Mouse (Mus musculus): ENCODE measurements around the gene Pcnx2.

DNA sequence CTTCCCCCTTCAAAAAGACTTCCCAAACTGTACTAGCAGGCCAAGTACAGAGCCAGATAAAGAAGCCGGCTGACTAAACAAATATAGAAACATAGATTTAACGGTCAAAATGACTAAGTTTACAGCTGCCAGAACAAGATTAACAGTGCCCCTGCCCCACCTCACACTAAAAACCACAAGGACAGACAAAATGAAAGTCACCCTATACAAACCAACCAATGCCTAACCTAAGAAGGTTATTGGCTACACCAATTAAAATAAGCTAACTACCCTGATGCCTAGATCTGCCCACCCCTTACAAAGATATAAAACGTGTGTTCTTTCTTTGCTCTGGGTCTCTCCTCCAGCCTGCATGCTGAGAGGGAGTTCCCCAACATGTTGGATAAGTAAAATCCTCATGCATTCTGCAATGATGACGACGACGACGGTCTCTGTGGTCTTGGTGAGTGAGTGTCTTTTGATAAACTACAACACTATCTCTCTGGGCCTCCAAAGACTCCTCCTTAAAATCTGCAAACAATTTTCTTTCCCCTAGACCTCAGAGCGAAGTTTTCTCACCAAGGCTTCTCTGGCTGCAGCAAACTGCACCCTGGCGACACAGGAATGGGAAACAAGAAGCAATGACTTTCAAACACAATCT lies 105.2 kb downstream of the Pcnx2 start:
- TF ChIP-seq CTCF (IDR thresholded peaks at IDR 0.05; ENCODE audit: extremely low read depth, insufficient read depth, low read length) (no peak), POLR2A (IDR thresholded peaks at IDR 0.05; ENCODE audit: extremely low read depth, insufficient read depth, low read length) (no peak)
